Mouse (Mus musculus): ENCODE results near the gene Irf6. TPM values are rescaled to one million over a fixed set of nuclear protein-coding genes. Genes with fewer than 3 reads are reported as not detected.

The Irf6 gene
- 1 to 10 TPM; 2.4 to 3.5 TPM for total RNA-seq (2021)

- DNase-seq (ENCODE audit: low spot score), result peak; percentile 40
Measured at GRCm38 (mm10) chr1:193152872-193153271, at the start of gene Irf6. Irf6 (plus strand) TSS chr1:193153111.

GRCm38 (mm10) chr1:193112093-193112492 lies 40.8 kb upstream of the Irf6 start:
- DNase-seq (ENCODE audit: low spot score), result no peak
- intact Hi-C loops (cut with DNase I), result no loop called here

More at GRCm38 (mm10) chr1:193152872-193153271, at the start of gene Irf6:
- intact Hi-C loops (cut with DNase I), result no loop called here

GRCm38 (mm10) chr1:193122793-193123192 lies 30.1 kb upstream of the Irf6 start:
- intact Hi-C loops (cut with DNase I), result loop anchor here (10.0 kb wide), 1 partner anchor 338 kb away; no protein-coding TSS in a partner anchor
- DNase-seq (ENCODE audit: low spot score), result no peak

GRCm38 (mm10) chr1:193123290-193123689 lies 29.6 kb upstream of the Irf6 start:
- no peak for DNase-seq (ENCODE audit: low spot score)
- intact Hi-C loops (cut with DNase I), result loop anchor here (10.0 kb wide), 1 partner anchor 338 kb away; no protein-coding TSS in a partner anchor

- intact Hi-C loops (cut with DNase I), result loop anchor here (2.0 to 10.0 kb wide), 2 partner anchors 123 to 341 kb away; no protein-coding TSS in a partner anchor
- DNase-seq (ENCODE audit: low spot score), result no peak
Measured at GRCm38 (mm10) chr1:193125835-193126234, 27.1 kb upstream of the Irf6 start.

GRCm38 (mm10) chr1:193128055-193128454 lies 24.9 kb upstream of the Irf6 start:
- intact Hi-C loops (cut with DNase I), result loop anchor here (10.0 kb wide), 1 partner anchor 343 kb away; no protein-coding TSS in a partner anchor
- DNase-seq (ENCODE audit: low spot score), result no peak

GRCm38 (mm10) chr1:193129321-193129720 lies 23.6 kb upstream of the Irf6 start:
- DNase-seq (ENCODE audit: low spot score), result no peak
- intact Hi-C loops (cut with DNase I), result loop anchor here (10.0 kb wide), 1 partner anchor 345 kb away; no protein-coding TSS in a partner anchor

GRCm38 (mm10) chr1:193129786-193130455 lies 23.0 kb upstream of the Irf6 start, which contains the start of gene Diexf:
Diexf (minus strand) TSS chr1:193130272.
- intact Hi-C loops (cut with DNase I), result loop anchor here (1.0 to 10.0 kb wide), 2 partner anchors 43 to 345 kb away; no protein-coding TSS in a partner anchor
- peak; percentile 89 for DNase-seq (ENCODE audit: low spot score)

GRCm38 (mm10) chr1:193130456-193130825 lies 22.5 kb upstream of the Irf6 start:
- intact Hi-C loops (cut with DNase I), result loop anchor here (1.0 kb wide), 1 partner anchor 43 kb away; no protein-coding TSS in a partner anchor
- DNase-seq (ENCODE audit: low spot score), result no peak

- no peak for DNase-seq (ENCODE audit: low spot score)
- intact Hi-C loops (cut with DNase I), result loop anchor here (1.0 kb wide), 1 partner anchor 42 kb away; no protein-coding TSS in a partner anchor
Measured at GRCm38 (mm10) chr1:193130839-193131238, 22.1 kb upstream of the Irf6 start.

- no peak for DNase-seq (ENCODE audit: low spot score)
- intact Hi-C loops (cut with DNase I), result no loop called here
Measured at GRCm38 (mm10) chr1:193131311-193131948, 21.5 kb upstream of the Irf6 start.

- no peak for DNase-seq (ENCODE audit: low spot score)
- intact Hi-C loops (cut with DNase I), result no loop called here
Measured at GRCm38 (mm10) chr1:193132385-193132784, 20.5 kb upstream of the Irf6 start.

- intact Hi-C loops (cut with DNase I), result no loop called here
- no peak for DNase-seq (ENCODE audit: low spot score)
Measured at GRCm38 (mm10) chr1:193133726-193134125, 19.2 kb upstream of the Irf6 start.

- intact Hi-C loops (cut with DNase I), result no loop called here
Measured at GRCm38 (mm10) chr1:193138087-193138486, 14.8 kb upstream of the Irf6 start.

GRCm38 (mm10) chr1:193138669-193139068 lies 14.2 kb upstream of the Irf6 start:
- no peak for DNase-seq (ENCODE audit: low spot score)
- intact Hi-C loops (cut with DNase I), result no loop called here

More at GRCm38 (mm10) chr1:193138087-193138486, 14.8 kb upstream of the Irf6 start:
- no peak for DNase-seq (ENCODE audit: low spot score)

- intact Hi-C loops (cut with DNase I), result no loop called here
- no peak for DNase-seq (ENCODE audit: low spot score)
Measured at GRCm38 (mm10) chr1:193141118-193141517, 11.8 kb upstream of the Irf6 start.

- intact Hi-C loops (cut with DNase I), result no loop called here
- no peak for DNase-seq (ENCODE audit: low spot score)
Measured at GRCm38 (mm10) chr1:193142517-193143062, 10.3 kb upstream of the Irf6 start.

- DNase-seq (ENCODE audit: low spot score), result no peak
- intact Hi-C loops (cut with DNase I), result no loop called here
Measured at GRCm38 (mm10) chr1:193144516-193144915, 8.4 kb upstream of the Irf6 start.

- intact Hi-C loops (cut with DNase I), result no loop called here
- no peak for DNase-seq (ENCODE audit: low spot score)
Measured at GRCm38 (mm10) chr1:193145101-193145500, 7.8 kb upstream of the Irf6 start.

GRCm38 (mm10) chr1:193146416-193146815 lies 6.5 kb upstream of the Irf6 start:
- intact Hi-C loops (cut with DNase I), result no loop called here
- DNase-seq (ENCODE audit: low spot score), result no peak

- DNase-seq (ENCODE audit: low spot score), result no peak
- intact Hi-C loops (cut with DNase I), result no loop called here
Measured at GRCm38 (mm10) chr1:193149231-193149630, 3.7 kb upstream of the Irf6 start.
